Mouse (Mus musculus) thymus, adult 18-20 months (tissue): ENCODE data around the gene Trim60.

Source experiments
- DNase-seq, 2 experiments: peaks; one replicate each; pipeline ENCODE4 v3.0.0; 2022; ENCODE audit warnings: mixed read lengths in 2 of 2

The Trim60 gene

DNA sequence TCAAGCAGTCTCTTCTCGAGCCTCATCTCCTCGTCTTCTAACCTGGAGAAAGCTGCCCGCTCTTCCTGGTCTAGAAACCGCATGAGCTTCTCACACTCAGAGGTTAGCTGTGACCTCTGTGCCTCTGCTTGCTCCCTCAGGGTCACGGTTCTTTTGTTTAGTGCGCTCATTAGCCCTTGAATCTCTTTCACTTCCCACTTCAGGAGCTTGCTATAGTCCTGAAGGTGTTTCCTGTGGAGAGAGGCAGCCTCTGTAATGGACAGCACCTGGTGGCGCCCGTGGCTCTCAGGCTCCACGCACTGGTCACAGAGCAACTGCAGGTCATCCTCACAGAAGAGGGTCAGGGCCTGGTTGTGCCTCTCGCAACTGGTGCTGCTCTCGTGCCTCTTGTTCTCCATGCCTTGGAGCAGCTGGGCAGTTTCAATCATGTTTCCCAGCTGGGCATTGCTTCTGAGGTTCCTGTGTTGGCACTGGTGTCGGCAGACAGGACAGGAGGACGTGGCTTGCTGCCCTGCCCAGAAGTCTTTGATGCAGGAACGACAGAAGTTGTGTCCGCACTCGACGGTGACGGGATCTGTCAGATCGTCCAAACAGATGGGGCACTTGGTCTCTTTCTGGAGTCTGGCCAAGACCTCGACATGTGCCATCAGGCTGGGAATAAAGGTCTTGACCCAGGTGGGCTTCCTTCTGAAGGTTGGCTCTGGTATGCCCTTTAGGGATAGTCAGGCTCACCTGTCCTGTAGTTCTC, 35.1 kb downstream of the Trim60 start:
- DNase-seq = no peak

DNA sequence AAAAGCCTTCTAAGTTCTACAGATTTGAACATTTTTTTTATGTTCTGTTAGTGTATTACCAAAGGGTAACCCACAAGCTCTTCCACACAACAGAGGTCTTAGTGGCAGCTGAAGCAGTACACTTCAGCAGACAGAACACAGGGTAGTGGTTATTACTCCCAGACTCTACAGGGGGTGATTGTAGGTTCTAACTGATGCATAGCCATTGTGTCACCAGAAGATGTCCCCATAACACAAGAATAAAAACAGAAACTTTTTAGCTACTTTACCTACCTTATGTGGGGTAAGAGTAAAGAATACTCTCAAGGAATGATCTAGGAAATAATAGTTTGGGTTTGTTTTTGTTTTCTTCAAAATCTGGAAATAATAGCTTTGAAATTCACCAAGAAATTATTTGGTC, 55.5 kb downstream of the Trim60 start:
- no peak for DNase-seq

DNA sequence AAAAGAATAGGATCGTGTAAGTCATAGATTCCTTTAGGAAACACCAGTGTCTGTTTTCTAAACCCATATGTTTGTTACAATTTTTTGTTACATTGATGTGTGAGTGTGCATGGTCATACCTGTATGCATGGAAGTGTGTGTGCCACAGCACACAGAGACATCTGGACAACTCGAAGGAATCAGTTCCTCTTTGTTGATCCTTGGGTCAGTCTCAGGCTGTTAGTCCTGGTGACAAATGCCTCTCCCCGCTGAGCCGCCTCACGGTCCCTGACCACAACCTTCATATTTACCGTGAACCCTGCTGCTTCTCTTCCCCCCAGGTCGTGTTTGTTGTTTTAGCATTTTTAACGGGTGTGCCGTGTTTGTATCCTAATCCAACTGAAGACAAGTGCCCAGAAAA, 59.4 kb downstream of the Trim60 start:
- DNase-seq = no peak

DNA sequence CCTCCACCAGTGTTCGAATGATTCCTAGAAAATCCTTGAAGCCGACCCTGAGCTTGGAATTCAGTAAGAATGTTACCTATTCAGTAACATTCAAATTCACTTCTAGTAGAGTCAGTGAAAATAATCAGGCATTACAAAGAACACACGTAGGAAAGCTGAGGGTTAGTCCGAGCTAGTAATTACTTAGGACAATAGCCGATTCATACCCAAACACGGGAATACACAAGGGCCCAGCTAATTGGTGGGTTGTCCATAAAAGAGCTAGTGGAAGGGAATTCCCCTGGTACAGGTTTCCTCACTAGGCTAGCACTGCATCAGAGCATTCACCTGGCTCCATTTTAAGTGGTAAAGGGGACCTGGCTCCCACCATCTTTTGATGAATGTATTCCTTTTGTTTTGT, 66.3 kb downstream of the Trim60 start:
- DNase-seq = no peak
